Mouse (Mus musculus): Measurements from ENCODE around the gene Vmn1r59.
"Not testable (repeated sequence)": the region's sequence is repeated elsewhere in the genome, so short reads cannot be mapped to it uniquely, and the experiment has no call there.

Gene Vmn1r59

DNA sequence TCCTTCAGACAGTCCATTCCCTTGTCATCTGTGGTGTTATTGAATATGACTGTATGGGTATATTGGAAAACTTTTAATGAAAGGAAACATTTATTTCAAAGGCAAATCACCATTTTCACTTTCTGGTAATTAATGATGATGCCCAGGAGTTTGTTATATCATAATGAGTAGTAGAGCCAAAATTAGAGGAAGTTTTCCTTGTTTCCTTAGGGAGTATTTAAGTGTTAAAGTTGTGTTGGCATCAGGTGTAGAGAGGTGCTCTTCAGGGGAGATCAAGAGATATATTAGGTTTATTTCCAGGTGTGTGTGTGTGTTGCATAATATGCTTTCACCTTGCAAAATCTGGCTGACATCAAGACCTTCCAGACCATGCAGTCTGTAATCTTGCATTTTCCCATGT, at the start of gene Vmn1r59:
Gene Vmn1r59, minus strand, starts transcription at position 101 of the 400 bp plus-strand sequence.
- DNase-seq (ENCODE audit: low read depth): no peak

DNA sequence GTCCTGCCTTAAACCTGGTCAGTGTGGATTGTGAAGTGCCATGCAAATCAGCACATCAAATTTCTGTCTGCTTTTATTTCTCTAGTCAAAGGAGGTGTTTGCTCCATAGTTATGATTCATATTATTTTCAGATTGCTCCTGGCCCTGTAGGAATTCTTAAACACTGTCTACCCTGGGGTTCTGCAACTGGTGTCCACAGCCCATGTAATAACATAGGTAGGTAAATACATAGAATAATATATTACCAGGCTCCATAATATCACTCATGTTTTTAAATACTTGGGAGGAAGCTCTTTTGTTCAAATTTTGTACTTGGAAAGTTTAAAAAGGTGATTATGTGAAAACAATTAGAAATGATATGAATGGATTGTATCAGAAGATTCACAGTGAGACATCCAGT, 37.3 kb upstream of the Vmn1r59 start, which contains the start of gene Vmn2r28:
Gene Vmn2r28, minus strand, starts transcription at position 101 of the 400 bp plus-strand sequence.
- DNase-seq (ENCODE audit: low read depth): not testable (repeated sequence)

DNA sequence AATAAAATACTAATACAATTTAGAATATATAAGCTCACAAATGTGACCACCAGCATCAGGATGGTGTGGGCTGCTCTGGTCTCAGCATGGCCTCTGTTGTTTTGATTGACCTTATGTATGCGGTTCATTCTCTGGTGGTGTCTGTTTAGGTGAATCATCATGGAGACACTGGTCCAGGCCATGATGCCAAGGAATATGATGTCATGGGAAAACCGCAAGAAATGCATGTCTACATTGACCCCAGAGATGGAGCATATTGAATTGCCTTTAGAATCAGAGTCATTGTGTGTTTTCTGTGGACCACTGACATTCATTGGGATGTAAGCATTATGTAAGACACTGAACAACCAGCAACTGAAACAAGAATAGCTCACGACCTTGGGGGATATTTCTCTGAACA, 2.6 kb downstream of the Vmn1r59 start:
- DNase-seq (ENCODE audit: low read depth): not testable (repeated sequence)

DNA sequence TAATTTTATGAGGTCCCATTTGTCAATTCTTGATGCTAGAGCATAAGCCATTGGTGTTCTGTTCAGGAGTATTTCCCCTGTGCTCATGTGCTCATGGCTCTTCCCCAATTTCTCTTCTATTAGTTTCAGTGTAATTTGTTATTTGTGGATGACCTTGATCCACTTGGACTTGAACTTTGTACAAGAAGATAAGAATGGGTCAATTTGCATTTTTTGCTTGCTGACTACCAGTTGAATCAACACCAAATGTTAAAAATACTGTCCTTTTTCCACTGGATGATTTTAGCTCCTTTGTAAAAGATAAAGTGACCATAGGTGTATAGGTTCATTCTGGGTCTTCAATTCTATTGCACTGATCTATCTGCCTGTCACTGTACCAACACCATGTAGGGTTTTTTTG, 7.9 kb downstream of the Vmn1r59 start:
- DNase-seq (ENCODE audit: low read depth): no peak

DNA sequence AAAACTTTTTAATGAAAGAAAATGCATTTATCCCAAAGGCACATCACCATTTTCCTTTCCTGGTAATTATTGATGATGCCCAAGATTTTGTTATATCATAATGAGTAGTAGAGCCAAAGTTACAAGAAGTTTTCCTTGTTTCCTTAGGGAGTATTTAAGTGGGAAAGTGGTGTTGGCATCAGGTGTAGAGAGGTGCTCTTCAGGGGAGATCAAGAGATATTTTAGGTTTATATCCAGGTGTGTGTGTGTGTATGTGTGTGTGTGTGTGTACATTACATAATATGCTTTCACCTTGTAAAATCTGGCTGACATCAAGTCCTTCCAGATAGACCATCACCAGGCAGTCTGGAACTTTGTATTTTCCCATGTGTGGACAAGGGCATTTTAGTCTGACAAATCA, 43.3 kb downstream of the Vmn1r59 start, which contains the start of gene Vmn1r58:
Gene Vmn1r58, minus strand, starts transcription at position 101 of the 400 bp plus-strand sequence.
- not testable (repeated sequence) for DNase-seq (ENCODE audit: low read depth)

DNA sequence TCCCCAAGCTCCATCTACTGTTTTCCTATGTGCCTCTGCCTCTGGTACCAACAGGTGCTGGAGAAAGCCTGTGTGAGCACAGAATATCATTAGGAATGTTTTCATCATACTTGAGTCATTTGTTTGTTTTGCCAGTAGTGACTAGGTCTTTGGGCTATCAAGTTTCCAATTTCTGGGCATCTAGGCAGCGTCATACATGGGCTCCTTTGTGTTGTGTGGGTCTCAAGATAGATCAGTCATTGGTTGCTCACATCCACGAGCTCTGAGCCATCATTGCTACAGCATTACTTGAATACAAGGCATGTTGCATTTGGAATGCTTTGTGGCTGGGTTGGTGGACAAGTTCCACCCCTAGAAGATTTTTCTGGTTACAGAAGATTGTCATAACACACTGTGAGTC, 50.4 kb downstream of the Vmn1r59 start:
- DNase-seq (ENCODE audit: low read depth): no peak

Measured in c-Kit-positive CD71-negative TER-119-negative erythroid progenitor cells, embryonic 14.5 days (primary cell).